Mouse (Mus musculus): ENCODE results near the gene Chd8.

Chd8 gene

DNA sequence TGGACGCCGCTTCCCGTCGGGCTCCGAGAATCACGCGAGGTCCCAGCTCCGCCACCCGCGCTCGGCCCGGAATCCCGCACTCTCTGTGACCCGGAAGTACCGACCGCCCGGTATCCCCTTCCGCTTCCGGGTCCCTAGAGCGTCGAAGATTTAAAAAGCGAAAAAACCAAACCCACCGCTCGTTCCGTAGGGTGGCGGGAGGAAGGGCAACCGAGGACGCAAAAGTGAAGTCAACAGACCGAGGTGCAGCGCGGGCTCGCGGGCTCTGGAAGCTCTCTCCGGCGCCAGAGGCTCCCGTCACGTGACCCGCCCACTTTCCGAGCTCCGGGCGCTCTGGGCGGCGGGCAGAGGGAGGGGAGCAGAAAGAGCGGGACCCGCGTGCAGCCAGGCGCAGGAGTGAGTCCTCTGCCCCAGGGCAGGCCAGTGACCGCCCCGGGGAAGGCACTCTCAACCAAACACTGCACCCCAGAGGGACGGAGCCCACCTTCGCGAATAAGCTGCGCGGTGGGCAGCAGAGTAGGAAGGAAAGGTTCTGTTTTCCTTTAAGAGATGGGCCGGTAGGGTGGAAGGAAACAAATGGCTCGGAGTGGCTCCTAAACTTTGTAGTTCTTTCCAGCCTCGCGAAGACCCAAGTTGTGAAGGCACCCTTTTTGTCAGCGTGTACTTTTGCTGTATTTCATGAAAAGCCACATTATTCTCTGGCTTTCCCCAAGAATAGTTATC, 60.3 kb downstream of the Chd8 start, which contains the start of gene Supt16:
TSS of gene Supt16 (minus strand) at position 261 of the 723 bp plus-strand sequence.
- peak; percentile 86 to 92 for DNase-seq

DNA sequence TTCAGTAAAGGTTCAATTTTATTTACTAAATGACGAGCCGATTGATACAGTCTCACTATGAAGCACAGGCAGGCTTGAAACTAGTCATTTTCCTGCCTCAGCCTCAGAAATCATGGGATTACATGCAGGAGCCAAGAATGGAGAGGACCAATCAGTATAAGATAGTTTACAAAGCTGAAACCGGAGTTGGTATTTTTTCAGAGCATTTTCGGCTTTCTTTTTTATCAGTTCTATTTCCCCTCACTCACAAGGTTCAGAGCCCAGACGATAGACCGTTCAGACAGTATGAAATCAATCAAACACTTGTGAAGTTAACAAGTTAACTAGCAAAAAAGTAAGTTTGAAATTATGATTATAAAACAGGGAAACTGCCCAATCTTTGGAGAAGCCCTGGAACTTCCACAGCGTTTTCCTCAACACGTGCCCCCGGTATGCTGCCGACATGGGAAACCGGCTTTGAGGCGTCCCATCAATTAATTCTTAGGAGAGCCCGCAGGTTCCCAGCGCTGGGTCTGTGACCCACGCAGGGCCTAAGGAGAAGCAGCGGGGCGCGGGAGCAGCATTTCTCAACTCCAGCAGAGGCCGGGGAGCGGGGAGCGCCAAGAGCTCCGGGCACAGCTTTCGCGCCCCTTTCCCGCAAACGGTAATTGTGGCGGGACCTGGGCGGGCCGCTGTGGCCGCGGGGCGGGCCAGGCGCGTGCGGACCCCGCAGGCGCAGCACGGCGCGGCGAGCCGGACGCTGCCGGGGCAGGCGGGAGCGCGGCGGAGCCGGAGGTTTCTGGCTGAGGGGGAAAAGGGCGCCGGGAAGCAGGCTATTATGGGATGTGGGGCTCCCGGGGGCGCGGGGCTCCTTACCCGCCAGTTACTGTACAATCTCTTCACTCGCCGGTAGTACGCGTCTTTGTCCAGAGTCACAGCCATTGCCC, 61.1 kb downstream of the Chd8 start:
- peak in 1 of 2 experiments; percentile 36 for DNase-seq

DNA sequence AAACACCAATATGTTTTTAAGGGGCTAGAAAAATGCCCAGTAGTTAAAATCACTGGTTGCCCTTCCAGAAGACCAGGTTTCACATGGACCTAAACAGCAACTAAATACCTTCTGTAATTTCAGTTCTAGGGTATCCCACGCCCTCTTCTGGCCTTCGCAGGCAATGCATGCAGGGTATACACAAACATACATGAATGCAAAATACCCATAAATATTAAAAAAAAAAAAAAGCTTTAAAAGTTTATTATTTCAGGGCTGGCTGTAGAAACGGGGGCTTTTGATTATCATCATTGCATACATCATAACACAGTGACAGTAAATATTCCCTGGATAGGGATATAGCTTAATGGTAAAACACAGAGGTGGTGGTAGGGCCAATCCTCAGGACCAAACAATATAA, 61.9 kb downstream of the Chd8 start:
- DNase-seq, result peak; percentile 74 to 77

GRCm38 (mm10) chr14:52190740-52191359, 66.7 kb downstream of the Chd8 start:
- DNase-seq, result peak; percentile 50 to 57

GRCm38 (mm10) chr14:52189519-52189918, 68.1 kb downstream of the Chd8 start:
- DNase-seq, result no peak

DNA sequence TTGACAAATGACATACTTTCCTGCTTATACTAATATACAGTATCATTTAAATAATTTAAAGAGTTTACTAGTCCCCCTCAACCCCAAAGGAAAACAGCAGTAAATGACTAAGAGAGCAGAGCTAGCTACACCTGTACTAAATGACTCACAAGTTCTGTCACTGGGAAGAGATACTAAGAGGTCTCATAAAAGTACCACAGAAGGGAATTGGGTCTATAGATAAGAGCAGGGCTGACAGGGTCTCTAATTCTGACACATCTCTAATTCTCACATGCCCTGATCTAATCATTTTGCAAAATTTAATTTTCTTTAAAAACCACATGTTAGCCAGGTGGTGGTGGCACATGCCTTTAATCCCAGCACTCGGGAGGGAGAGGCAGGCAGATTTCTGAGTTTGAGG, 68.8 kb downstream of the Chd8 start:
- no peak for DNase-seq

DNA sequence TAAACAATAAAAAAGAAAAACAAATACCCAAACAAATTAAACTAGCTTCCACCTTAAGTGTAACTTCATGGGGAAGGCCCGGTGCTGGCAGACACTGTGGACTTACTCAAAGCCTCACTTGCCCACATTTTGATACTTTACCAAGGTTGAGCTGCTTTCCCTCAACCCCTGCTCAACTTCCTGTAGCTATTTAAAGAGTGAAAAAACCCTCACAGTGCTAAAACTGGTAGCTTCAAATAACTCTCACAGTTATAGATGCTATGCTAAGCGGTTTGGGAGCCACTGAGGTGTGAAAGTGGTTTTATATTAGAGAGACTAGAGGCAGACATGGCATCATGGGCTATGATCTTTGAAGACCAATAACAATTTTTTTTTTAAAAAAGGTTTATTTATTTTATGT, 91.0 kb downstream of the Chd8 start:
- DNase-seq, result no peak

- no peak for DNase-seq
These were observed 96.7 kb downstream of the Chd8 start for GRCm38 (mm10) chr14:52160911-52161310.

DNA sequence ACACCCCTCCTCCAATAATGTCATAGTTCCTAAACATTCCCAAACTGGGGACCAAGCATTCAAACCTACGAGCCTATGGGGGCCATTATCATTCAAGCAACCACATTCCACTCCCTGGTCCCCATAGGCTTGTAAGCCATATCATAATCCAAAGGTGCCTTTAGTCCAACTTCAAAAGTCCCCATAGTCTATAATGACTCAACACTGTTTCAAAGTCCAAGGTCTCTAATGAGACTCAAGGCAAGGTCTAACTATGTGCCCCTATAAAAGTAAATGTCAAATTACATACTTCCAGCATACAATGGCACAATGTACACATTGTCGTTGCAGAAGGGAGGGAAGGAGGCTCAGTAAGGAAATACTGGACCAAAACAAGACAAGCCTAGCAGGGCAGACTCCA, 102.6 kb downstream of the Chd8 start:
- no peak for DNase-seq

- DNase-seq, result no peak
These were observed 105.0 kb downstream of the Chd8 start for GRCm38 (mm10) chr14:52152613-52153012.

DNA sequence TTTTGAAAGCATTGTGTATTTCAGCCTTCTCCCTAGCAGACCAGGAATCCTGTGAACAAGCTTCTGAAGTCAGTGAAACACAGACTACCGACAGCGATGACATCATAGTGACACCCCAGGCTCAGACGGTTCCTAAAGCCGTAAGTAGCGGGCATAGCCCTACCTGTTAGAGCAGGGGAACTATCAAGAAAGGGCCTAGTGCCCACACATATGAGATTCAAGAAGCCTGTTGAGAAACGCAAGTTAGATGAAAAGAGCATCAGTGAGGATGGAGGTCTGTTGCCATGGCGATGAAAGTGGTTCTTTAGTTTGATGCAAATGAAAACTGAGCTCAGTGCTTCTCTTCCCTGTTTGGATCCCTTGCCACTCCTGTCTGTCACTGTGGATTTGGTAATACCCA, 105.4 kb downstream of the Chd8 start:
- DNase-seq, result no peak

- DNase-seq, result no peak
These were observed 107.7 kb downstream of the Chd8 start for GRCm38 (mm10) chr14:52149888-52150287.
